Mouse (Mus musculus) olfactory bulb, adult 2 months (tissue): ENCODE measurements around the gene Mob3b.
"Not testable (repeated sequence)": the region's sequence is repeated elsewhere in the genome, so short reads cannot be mapped to it uniquely, and the experiment has no call there.

Experiments
- CTCF ChIP-seq: fragments of 200-500 bp; IDR thresholded peaks from 2 replicates; pipeline ENCODE4 v1.5.1; 2012; ENCODE audit warnings: low read depth, mild to moderate bottlenecking, low read length, moderate library complexity; ENCODE audit not compliant: insufficient read depth
- POLR2A ChIP-seq: fragments of 200-500 bp; IDR thresholded peaks from 2 replicates; pipeline ENCODE4 v1.6.1; 2012; ENCODE audit warnings: mild to moderate bottlenecking, low read depth, low read length, moderate library complexity; ENCODE audit not compliant: insufficient read depth

GRCm38 (mm10) chr4:34928386-34928785 lies 228.9 kb downstream of the Mob3b start:
- not testable (repeated sequence) for TF ChIP-seq CTCF, POLR2A
